Comparison of ENCODE assay signal across 11 mouse cellular contexts in genomic region chr4:33589207-33589606, GRCm38 (mm10).
A peak's percentile ranks its signal among the peaks of the same experiment; 100 is the strongest.
DNase-seq lines count a peak whose midpoint lies in the region; ATAC-seq and TF ChIP-seq lines count a peak whose summit lies in the region.
"Had no signal": no experiment of that assay in that cellular context is flagged by ENCODE, and none has a peak within 500 bp of the region (broad histone marks: within the 10 kb centered on the region; RNA-seq: fewer than 3 reads in every experiment).

No protein-coding gene starts in this region.

- intact Hi-C loops in left cerebral cortex, adult 2 months (cut with DNase I), result loop anchor here (5.0 kb wide), 3 partner anchors 67 to 333 kb away; partner anchors contain the start of gene Cnr1

- peak; percentile 13 for DNase-seq in adrenal gland, postnatal 14 days
- no peak for DNase-seq in adrenal gland, adult 8-10 months
- DNase-seq in Muller cell, postnatal 12 days (ENCODE audit: inconsistent ontology term), result peak; percentile 40
- no peak for DNase-seq in urinary bladder, postnatal 10 days (ENCODE audit: low spot score)
- no peak for DNase-seq in left cerebral cortex, adult 2 months (ENCODE audit: extremely low spot score in 1 of 2, low spot score in 2 of 2)
- DNase-seq in layer of hippocampus, adult 9-10 months (ENCODE audit: low spot score), result no peak
- DNase-seq: right cerebral cortex, postnatal 25 days had no signal

- H3K9me3 ChIP-seq in forebrain, embryonic 13.5 days (replicated peaks), result 0 out of 2 replicates have a peak, but pooled peaks cover 4% of the 10 kb centered on the region
- H3K9me3 ChIP-seq in midbrain, embryonic 13.5 days, result peaks cover 15% of the 10 kb centered on the region; the same call in 1 of the 2 replicates
- H3K9me3 ChIP-seq: lung, embryonic 15.5 days had no signal

- ATAC-seq in forebrain, embryonic 13.5 days, result 0 out of 2 replicates have a peak, but pooled peaks have one; percentile 14
- peak; percentile 69 for ATAC-seq in midbrain, embryonic 13.5 days

- H3K27ac ChIP-seq in forebrain, embryonic 13.5 days, result no peak overlapping the region
- H3K27ac ChIP-seq in midbrain, embryonic 13.5 days, result no peak overlapping the region
- no peak overlapping the region for H3K27ac ChIP-seq in left cerebral cortex, adult 2 months
- H3K27ac ChIP-seq: lung, embryonic 15.5 days had no signal

- peak overlapping the region; percentile 45 for H3K4me2 ChIP-seq in forebrain, embryonic 13.5 days
- peak overlapping the region; percentile 28; the same call in 1 of the 2 replicates for H3K4me2 ChIP-seq in midbrain, embryonic 13.5 days (replicated peaks)
- H3K4me2 ChIP-seq: lung, embryonic 15.5 days had no signal

- peaks cover 36% of the 10 kb centered on the region for H3K4me1 ChIP-seq in forebrain, embryonic 13.5 days
- H3K4me1 ChIP-seq in midbrain, embryonic 13.5 days (replicated peaks), result peaks cover 39% of the 10 kb centered on the region

- no peaks in the 10 kb centered on the region for H3K27me3 ChIP-seq in forebrain, embryonic 13.5 days
- H3K27me3 ChIP-seq in midbrain, embryonic 13.5 days, result peaks cover 5% of the 10 kb centered on the region; the same call in 1 of the 2 replicates
- H3K27me3 ChIP-seq: lung, embryonic 15.5 days had no signal

- TF ChIP-seq CTCF in left cerebral cortex, adult 2 months (IDR thresholded peaks at IDR 0.05), result no peak

- 3% methylated on average over 8 of the region's 8 CpGs for WGBS in forebrain, embryonic 13.5 days
- WGBS in midbrain, embryonic 13.5 days, result 1% methylated on average over 8 of the region's 8 CpGs

- H3K36me3 ChIP-seq in forebrain, embryonic 13.5 days (ENCODE audit: poor library complexity, severe bottlenecking), result no peaks in the 10 kb centered on the region
- no peaks in the 10 kb centered on the region for H3K36me3 ChIP-seq in midbrain, embryonic 13.5 days
- H3K36me3 ChIP-seq: lung, embryonic 15.5 days had no signal

- no peak overlapping the region for H3K4me3 ChIP-seq in forebrain, embryonic 13.5 days
- no peak overlapping the region for H3K4me3 ChIP-seq in midbrain, embryonic 13.5 days (replicated peaks)
- no peak overlapping the region for H3K4me3 ChIP-seq in left cerebral cortex, adult 2 months
- H3K4me3 ChIP-seq: erythroblast, embryonic 14.5 days; lung, embryonic 15.5 days had no signal

- H3K9ac ChIP-seq in forebrain, embryonic 13.5 days, result 0 out of 2 replicates have a peak overlapping the region, but pooled peaks have one; percentile 26
- H3K9ac ChIP-seq in midbrain, embryonic 13.5 days (replicated peaks), result no peak overlapping the region
- H3K9ac ChIP-seq: lung, embryonic 15.5 days had no signal

Comparison
In these comparisons a context has a peak if more than half of its experiments do, and no peak if none do; other contexts are left out.
1. DNase-seq: peak in adrenal gland, postnatal 14 days (single experiment) and Muller cell, postnatal 12 days (single experiment); none in adrenal gland, adult 8-10 months (single experiment), urinary bladder, postnatal 10 days (single experiment), left cerebral cortex, adult 2 months (0 of 2) and layer of hippocampus, adult 9-10 months (single experiment).